Mouse (Mus musculus) midbrain, embryonic 16.5 days (tissue): ENCODE data around the gene Fbln2. TPM values are rescaled to one million over a fixed set of nuclear protein-coding genes. Genes with fewer than 3 reads are reported as not detected.
A peak's percentile ranks its signal among the peaks of the same experiment; 100 is the strongest.

ENCODE experiments used
- ATAC-seq: fragments of 200-750 bp; cut with Nextera tagmentation; 2 replicates; pipeline ENCODE4 v1.8.0; 2017; ENCODE audit warnings: moderate TSS enrichment
- H3K27ac ChIP-seq: fragments of 300-500 bp; sonication (generic); 2 replicates; pipeline ENCODE4 v1.5.1; 2014; ENCODE audit warnings: mild to moderate bottlenecking, low read length, mixed read lengths
- H3K27me3 ChIP-seq: fragments of 300-500 bp; sonication (generic); 2 replicates; pipeline ENCODE4 v1.6.1; 2014; ENCODE audit warnings: low read depth, low read length, mixed read lengths; ENCODE audit not compliant: control insufficient read depth, insufficient read depth
- H3K36me3 ChIP-seq: fragments of 300-500 bp; sonication (generic); 2 replicates; pipeline ENCODE4 v1.6.1; 2014; ENCODE audit warnings: mild to moderate bottlenecking, low read length, moderate library complexity, mixed read lengths; ENCODE audit not compliant: control insufficient read depth, insufficient read depth
- H3K4me1 ChIP-seq: fragments of 300-500 bp; sonication (generic); 2 replicates; pipeline ENCODE4 v1.6.1; 2014; ENCODE audit warnings: mild to moderate bottlenecking, low read length, mixed read lengths; ENCODE audit not compliant: control insufficient read depth, insufficient read depth
- H3K4me2 ChIP-seq: fragments of 300-500 bp; sonication (generic); 2 replicates; pipeline ENCODE4 v1.6.1; 2014; ENCODE audit warnings: mild to moderate bottlenecking, low read length, mixed read lengths
- H3K4me3 ChIP-seq: fragments of 300-500 bp; sonication (generic); 2 replicates; pipeline ENCODE4 v1.5.1; 2014; ENCODE audit warnings: low read depth, mild to moderate bottlenecking, low read length, moderate library complexity, mixed read lengths
- H3K9ac ChIP-seq: fragments of 300-500 bp; sonication (generic); 2 replicates; pipeline ENCODE4 v1.6.1; 2014; ENCODE audit warnings: low read depth, low read length, mixed read lengths
- H3K9me3 ChIP-seq: fragments of 300-500 bp; sonication (generic); replicated peaks from 2 replicates; pipeline ENCODE4 v1.6.1; 2014; ENCODE audit warnings: mild to moderate bottlenecking, low read length, mixed read lengths; ENCODE audit not compliant: control insufficient read depth, poor library complexity, severe bottlenecking
- WGBS: fragments of 180-500 bp; shearing (Covaris S2); extraction: QIAGEN DNeasy Blood & Tissue Kit; methylation state at CpG from one replicate; pipeline ENCODE4 v1.1.7; 2014; 5-methylcytosine and 5-hydroxymethylcytosine counted together
- polyA plus RNA-seq: library from polyadenylated mRNA; unstranded; fragments of >200 nt; fragmentation: Nextera tagmentation; extraction: Ambion mirVana; gene quantifications from 2 replicates; pipeline ENCODE4 v1.2.1, GENCODE M21; 2015

Fbln2 gene
- polyA plus RNA-seq, 1 experiment from 2014 or later = 12.5 TPM

DNA sequence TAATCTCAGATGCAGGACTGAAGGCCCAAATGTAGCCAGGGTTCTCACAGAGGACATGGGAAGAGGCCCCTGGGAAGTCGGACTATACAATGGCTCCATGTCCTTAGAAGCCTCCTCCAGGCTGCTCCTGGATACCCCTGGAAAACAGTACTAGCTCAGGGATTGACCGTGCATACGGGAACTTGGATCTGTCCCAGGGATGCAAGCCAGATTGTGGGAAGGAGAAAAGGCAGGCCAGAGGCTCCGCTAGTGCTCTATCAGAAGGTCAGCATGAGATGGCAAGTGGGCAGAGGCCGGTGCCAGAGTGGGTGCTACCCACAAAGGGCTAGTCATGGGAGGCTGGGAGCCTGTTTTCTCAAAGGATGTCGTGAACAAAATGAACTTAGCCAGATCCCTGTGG lies 25.3 kb upstream of the Fbln2 start:
- no peak overlapping the region for H3K4me3 ChIP-seq
- H3K27me3 ChIP-seq = no peaks in the 10 kb centered on the region; the same call in 1 of the 2 replicates
- no peak overlapping the region for H3K27ac ChIP-seq
- ATAC-seq = no peak
- no peaks in the 10 kb centered on the region for H3K9me3 ChIP-seq
- H3K4me1 ChIP-seq = no peaks in the 10 kb centered on the region
- WGBS = 75% methylated on average over 6 of the region's 6 CpGs
- H3K4me2 ChIP-seq = no peak overlapping the region
- H3K36me3 ChIP-seq = no peaks in the 10 kb centered on the region
- H3K9ac ChIP-seq = no peak overlapping the region

DNA sequence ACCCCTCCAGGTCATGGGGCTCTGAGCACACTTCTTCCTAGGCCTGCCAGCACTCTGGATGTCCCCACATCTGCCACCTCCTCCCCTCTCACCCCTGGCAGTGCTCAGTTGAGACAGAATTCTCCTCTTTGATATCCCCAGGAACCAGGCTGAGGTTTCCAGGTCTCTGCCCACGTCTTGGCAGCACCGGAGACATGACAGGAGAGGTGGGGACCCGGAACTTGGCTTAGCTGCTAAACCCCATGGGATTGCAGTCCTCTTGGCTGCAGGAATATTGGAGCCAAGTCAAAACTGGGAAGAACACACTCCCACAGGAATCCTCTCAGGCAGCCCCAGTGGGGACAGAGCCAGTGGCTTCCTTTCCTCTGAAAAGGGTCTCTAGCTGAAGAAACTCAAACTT lies 24.4 kb upstream of the Fbln2 start:
- no peak overlapping the region for H3K4me3 ChIP-seq
- no peak for ATAC-seq
- H3K9me3 ChIP-seq = no peaks in the 10 kb centered on the region
- no peaks in the 10 kb centered on the region; the same call in 1 of the 2 replicates for H3K27me3 ChIP-seq
- 83% methylated on average over 3 of the region's 3 CpGs for WGBS
- H3K4me2 ChIP-seq = no peak overlapping the region
- no peak overlapping the region for H3K9ac ChIP-seq
- no peak overlapping the region for H3K27ac ChIP-seq
- no peaks in the 10 kb centered on the region for H3K4me1 ChIP-seq
- no peaks in the 10 kb centered on the region for H3K36me3 ChIP-seq

DNA sequence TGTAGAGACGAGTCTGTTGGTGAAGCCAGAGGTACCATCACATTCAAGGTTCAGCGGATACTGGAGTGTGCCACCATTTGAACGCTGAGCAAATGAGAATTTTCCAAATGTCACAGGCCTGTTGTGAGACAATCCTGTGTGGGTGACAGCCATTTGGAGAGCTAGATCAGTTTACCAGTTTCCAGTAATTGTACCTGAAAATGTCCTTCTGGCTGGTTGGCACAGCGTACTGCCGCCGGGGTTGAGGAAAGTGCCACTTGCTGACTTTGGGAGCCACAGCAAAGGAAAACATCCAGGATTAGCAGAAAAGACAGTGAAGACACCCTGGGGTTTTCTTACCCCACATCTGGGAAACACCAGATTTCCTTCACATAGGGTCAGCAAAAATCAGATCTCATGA lies 22.3 kb upstream of the Fbln2 start:
- Histone ChIP-seq H3K4me2 (no peak overlapping the region), H3K9ac (no peak overlapping the region), H3K4me1 (no peaks in the 10 kb centered on the region), H3K36me3 (no peaks in the 10 kb centered on the region), H3K27me3 (no peaks in the 10 kb centered on the region; the same call in 1 of the 2 replicates), H3K27ac (no peak overlapping the region), H3K9me3 (no peaks in the 10 kb centered on the region), H3K4me3 (no peak overlapping the region)
- 85% methylated on average over 6 of the region's 6 CpGs for WGBS
- ATAC-seq = no peak

DNA sequence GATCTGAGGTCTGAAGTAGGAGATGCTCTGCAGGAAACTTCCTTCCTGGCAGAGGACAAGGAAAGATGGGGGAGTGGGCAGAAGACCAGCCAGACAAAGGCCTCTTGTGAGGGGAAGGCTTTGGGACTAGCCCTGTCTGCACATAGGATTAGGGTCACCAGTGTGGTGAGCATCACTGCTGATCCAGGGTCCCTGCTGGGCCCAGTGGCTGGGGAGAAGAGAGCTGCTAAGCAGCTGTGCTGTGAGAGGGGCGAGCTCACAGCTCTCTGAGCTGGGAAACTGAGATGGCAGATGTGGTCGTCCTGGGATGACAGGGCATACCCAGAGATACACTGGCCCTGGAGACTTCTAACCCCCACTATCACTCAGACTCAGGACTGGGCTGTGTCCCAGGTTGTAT lies 20.8 kb upstream of the Fbln2 start:
- Histone ChIP-seq H3K27ac (no peak overlapping the region), H3K36me3 (no peaks in the 10 kb centered on the region), H3K4me3 (no peak overlapping the region), H3K4me2 (no peak overlapping the region), H3K9me3 (no peaks in the 10 kb centered on the region), H3K4me1 (no peaks in the 10 kb centered on the region), H3K27me3 (no peaks in the 10 kb centered on the region; the same call in 1 of the 2 replicates), H3K9ac (no peak overlapping the region)
- ATAC-seq = no peak
- WGBS = 19% methylated on average over 2 of the region's 2 CpGs

DNA sequence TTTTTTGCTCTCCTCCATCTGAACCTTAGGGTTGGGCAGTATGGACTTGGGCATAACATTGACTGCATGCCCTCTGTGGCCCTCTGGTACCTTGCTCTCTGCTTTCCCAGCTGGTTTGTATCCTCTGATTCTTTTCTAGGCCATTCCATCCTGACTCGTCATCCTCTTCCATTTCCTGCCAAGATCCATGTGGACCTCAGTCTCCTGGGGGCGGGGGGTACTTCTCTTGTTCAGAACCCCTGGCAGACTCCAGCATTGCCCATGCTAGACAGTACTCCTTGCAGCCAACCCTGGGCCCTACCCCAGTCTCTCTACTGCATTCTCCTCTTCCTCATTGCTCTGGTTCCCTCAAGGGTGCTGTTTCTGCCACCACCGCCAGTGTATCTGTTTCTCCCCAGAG lies 19.8 kb upstream of the Fbln2 start:
- Histone ChIP-seq H3K4me2 (no peak overlapping the region), H3K4me1 (no peaks in the 10 kb centered on the region), H3K27me3 (no peaks in the 10 kb centered on the region; the same call in 1 of the 2 replicates), H3K36me3 (no peaks in the 10 kb centered on the region), H3K4me3 (no peak overlapping the region), H3K27ac (no peak overlapping the region), H3K9me3 (no peaks in the 10 kb centered on the region), H3K9ac (no peak overlapping the region)
- no peak for ATAC-seq
- WGBS = 93% methylated on average over 3 of the region's 3 CpGs

DNA sequence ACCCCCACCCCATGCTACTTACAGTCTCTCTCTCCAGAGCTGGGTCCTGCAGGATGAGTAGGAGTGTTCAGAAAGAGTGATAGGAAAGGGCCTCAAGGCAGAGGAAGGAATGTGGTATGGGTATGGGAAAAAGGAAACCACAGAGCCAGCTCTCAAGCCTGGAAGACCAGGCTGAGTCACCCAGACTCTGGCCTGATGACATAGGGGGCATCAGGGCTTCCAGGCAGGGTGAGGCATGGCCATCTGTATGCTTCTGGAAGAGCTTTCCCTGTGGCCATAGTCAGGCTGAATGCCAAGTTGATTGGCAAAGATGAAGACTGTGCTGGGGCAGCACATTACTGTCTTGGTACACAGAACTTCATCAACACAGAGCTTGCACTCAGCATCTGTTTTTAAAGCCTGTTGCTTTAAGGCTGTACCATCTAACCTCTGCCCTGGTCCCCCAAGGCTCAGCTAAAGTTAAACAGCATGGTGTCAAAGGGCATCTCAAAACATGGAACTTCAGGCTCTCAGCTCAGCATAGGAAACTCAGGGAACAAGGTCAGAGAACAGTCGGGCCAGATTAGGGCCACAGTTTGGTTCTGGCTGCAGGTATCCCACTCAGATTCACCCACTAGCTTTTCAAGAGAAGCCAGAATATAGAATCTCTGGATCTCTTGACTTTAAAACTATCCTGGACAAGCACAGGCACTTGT lies 19.3 kb upstream of the Fbln2 start:
- Histone ChIP-seq H3K4me1 (no peaks in the 10 kb centered on the region), H3K9ac (no peak overlapping the region), H3K27ac (no peak overlapping the region), H3K27me3 (no peaks in the 10 kb centered on the region; the same call in 1 of the 2 replicates), H3K4me3 (no peak overlapping the region), H3K36me3 (no peaks in the 10 kb centered on the region), H3K9me3 (no peaks in the 10 kb centered on the region), H3K4me2 (no peak overlapping the region)
- no peak for ATAC-seq
- 86% methylated on average over 1 of the region's 1 CpGs for WGBS

DNA sequence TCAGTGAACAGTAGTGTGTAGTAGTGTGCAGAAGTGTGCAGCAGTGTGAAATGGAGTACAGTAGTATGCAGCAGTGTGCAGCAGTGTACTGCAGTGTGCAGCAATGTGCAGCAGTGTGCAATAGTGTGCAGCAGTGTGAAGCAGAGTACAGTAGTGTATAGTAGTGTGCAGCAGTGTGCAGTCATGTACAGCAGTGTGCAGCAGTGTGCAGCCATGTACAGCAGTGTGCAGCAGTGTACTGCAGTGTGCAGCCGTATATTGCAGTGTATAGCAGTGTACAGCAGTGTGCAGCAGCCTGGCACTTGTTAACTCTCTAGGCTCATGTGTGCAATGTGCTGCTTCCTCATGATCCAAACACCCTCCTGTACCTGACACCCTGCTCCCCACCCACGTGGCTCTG lies 13.8 kb upstream of the Fbln2 start:
- H3K4me1 ChIP-seq = no peaks in the 10 kb centered on the region
- H3K36me3 ChIP-seq = no peaks in the 10 kb centered on the region
- no peak for ATAC-seq
- H3K9ac ChIP-seq = no peak overlapping the region
- H3K4me3 ChIP-seq = no peak overlapping the region
- no peak overlapping the region for H3K4me2 ChIP-seq
- no peaks in the 10 kb centered on the region for H3K9me3 ChIP-seq
- WGBS = 62% methylated on average over 2 of the region's 2 CpGs
- no peaks in the 10 kb centered on the region for H3K27me3 ChIP-seq
- H3K27ac ChIP-seq = no peak overlapping the region

DNA sequence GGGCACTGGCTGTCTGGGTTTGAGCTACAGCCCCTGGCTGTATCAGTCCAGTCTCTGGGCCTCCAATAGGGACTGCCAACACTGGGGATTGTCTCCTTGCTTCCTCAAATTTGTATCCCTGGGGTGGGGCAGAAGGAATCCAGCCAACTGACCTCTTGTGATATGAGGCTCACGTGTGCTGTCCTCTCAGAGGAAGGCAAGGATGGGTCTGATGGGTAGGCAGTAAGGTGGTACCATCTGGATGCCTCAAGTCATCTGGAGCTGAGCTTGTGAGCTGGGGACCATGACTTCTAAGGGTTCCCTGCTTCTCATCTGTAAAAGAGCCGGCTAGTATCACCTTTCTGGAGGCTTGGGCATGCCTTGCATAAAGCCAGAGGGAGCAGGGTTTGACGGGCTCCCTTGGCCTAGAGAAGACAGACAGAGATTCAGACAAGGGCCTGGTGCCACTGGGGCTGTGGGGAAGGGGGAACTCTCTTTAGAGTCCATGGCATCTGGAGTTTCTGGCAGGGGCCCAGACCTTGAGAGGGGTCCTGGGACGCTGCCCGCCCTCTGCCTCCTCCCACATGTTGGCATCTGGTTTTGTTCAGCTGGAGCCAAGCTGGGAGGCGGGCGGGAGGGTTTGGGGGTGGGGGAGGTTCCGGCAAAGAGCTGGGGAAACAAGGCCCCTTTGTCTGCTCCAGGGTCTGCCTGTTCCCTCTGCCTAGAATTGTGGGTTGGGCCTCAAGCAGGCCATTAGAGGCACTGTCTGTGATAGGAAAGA lies 11.6 kb upstream of the Fbln2 start:
- ATAC-seq = peak; percentile 52
- 34% methylated on average over 8 of the region's 8 CpGs for WGBS

DNA sequence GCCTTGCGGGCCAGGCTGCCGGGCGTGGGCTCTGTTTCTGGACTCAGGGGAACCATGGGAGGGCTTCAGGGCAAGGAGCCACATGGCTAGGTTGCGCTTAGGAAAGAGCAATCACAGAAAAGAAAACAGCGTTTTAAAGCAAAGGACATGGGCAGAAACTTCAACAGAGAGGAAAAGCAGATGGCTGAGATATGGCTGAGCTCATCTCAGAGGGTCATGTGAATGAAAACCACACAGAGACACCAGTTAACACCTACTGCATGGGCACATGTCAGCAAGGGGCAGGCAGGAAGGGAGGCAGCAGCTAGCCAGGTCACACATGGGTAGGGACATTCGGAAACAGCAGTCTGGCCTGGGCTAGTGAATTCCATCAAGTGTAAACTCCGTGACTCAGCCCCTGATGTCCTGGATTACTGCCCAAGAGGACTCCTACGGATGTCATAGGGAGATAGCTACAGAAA lies 10.3 kb upstream of the Fbln2 start:
- Histone ChIP-seq H3K36me3 (no peaks in the 10 kb centered on the region), H3K4me3 (no peak overlapping the region), H3K27me3 (no peaks in the 10 kb centered on the region), H3K4me2 (no peak overlapping the region), H3K4me1 (no peaks in the 10 kb centered on the region), H3K27ac (no peak overlapping the region), H3K9me3 (no peaks in the 10 kb centered on the region), H3K9ac (no peak overlapping the region)
- WGBS = 83% methylated on average over 8 of the region's 8 CpGs
- ATAC-seq = no peak

More for the DNA sequence above, 11.6 kb upstream of the Fbln2 start:
- no peak overlapping the region for H3K4me3 ChIP-seq
- no peaks in the 10 kb centered on the region for H3K27me3 ChIP-seq
- H3K4me1 ChIP-seq = no peaks in the 10 kb centered on the region
- no peaks in the 10 kb centered on the region for H3K36me3 ChIP-seq
- peak overlapping the region; percentile 31; the same call in 1 of the 2 replicates for H3K27ac ChIP-seq
- H3K4me2 ChIP-seq = no peak overlapping the region
- H3K9me3 ChIP-seq = no peaks in the 10 kb centered on the region
- no peak overlapping the region for H3K9ac ChIP-seq
